Mouse (Mus musculus) stomach, embryonic 16.5 days (tissue): ENCODE results near the gene Csde1. TPM values are rescaled to one million over a fixed set of nuclear protein-coding genes. Genes with fewer than 3 reads are reported as not detected.

ENCODE experiments used
- ATAC-seq: fragments of 200-750 bp; cut with Nextera tagmentation; 2 replicates; pipeline ENCODE4 v1.8.0; 2017; ENCODE audit warnings: moderate number of reproducible peaks, moderate TSS enrichment; ENCODE audit not compliant: insufficient read depth, low FRiP score
- H3K27ac ChIP-seq: fragments of 300-500 bp; sonication (generic); 2 replicates; pipeline ENCODE4 v1.5.1; 2014; ENCODE audit warnings: low read length
- H3K27me3 ChIP-seq: fragments of 300-500 bp; sonication (generic); 2 replicates; pipeline ENCODE4 v1.6.1; 2014; ENCODE audit warnings: low read length, control low read depth, mixed read lengths; ENCODE audit not compliant: control insufficient read depth, insufficient read depth
- H3K36me3 ChIP-seq: fragments of 300-500 bp; sonication (generic); 2 replicates; pipeline ENCODE4 v1.6.1; 2014; ENCODE audit warnings: low read length; ENCODE audit not compliant: control insufficient read depth, insufficient read depth
- H3K4me1 ChIP-seq: fragments of 300-500 bp; sonication (generic); 2 replicates; pipeline ENCODE4 v1.6.1; 2014; ENCODE audit warnings: low read length, control low read depth, mixed read lengths; ENCODE audit not compliant: control insufficient read depth, insufficient read depth
- H3K4me2 ChIP-seq: fragments of 300-500 bp; sonication (generic); 2 replicates; pipeline ENCODE4 v1.6.1; 2014; ENCODE audit warnings: low read depth, low read length, mixed read lengths
- H3K4me3 ChIP-seq: fragments of 300-500 bp; sonication (generic); replicated peaks from 2 replicates; pipeline ENCODE4 v1.5.1; 2014; ENCODE audit warnings: mild to moderate bottlenecking, low read length
- H3K9ac ChIP-seq: fragments of 300-500 bp; sonication (generic); 2 replicates; pipeline ENCODE4 v1.6.1; 2014; ENCODE audit warnings: low read length
- H3K9me3 ChIP-seq: fragments of 300-500 bp; sonication (generic); replicated peaks from 2 replicates; pipeline ENCODE4 v1.6.1; 2016; ENCODE audit warnings: low read length, control low read depth; ENCODE audit not compliant: control insufficient read depth
- WGBS: fragments of 180-500 bp; shearing (Covaris S2); extraction: QIAGEN DNeasy Blood & Tissue Kit; methylation state at CpG from one replicate; pipeline ENCODE4 v1.1.7; 2014; 5-methylcytosine and 5-hydroxymethylcytosine counted together
- polyA plus RNA-seq: library from polyadenylated mRNA; unstranded; fragments of >200 nt; fragmentation: Nextera tagmentation; extraction: Ambion mirVana; gene quantifications from 2 replicates; pipeline ENCODE4 v1.2.1, GENCODE M21; 2015

Gene Csde1
- polyA plus RNA-seq, 1 experiment from 2014 or later = 312 TPM

GRCm38 (mm10) chr3:103040861-103041379, 20.7 kb downstream of the Csde1 start:
- no peak overlapping the region for H3K27ac ChIP-seq
- ATAC-seq = no peak
- no peak overlapping the region for H3K4me3 ChIP-seq
- no peaks in the 10 kb centered on the region for H3K27me3 ChIP-seq
- 86% methylated on average over 1 of the region's 1 CpGs for WGBS
- no peak overlapping the region for H3K9ac ChIP-seq
- peaks cover 14% of the 10 kb centered on the region for H3K36me3 ChIP-seq
- H3K4me1 ChIP-seq = no peaks in the 10 kb centered on the region
- no peak overlapping the region for H3K4me2 ChIP-seq
- no peaks in the 10 kb centered on the region for H3K9me3 ChIP-seq

- Histone ChIP-seq H3K9me3 (no peaks in the 10 kb centered on the region), H3K4me2 (no peak overlapping the region), H3K36me3 (peaks cover 21% of the 10 kb centered on the region), H3K4me1 (no peaks in the 10 kb centered on the region), H3K27me3 (no peaks in the 10 kb centered on the region), H3K27ac (no peak overlapping the region), H3K9ac (no peak overlapping the region), H3K4me3 (no peak overlapping the region)
- no peak for ATAC-seq
- 91% methylated on average over 5 of the region's 5 CpGs for WGBS
Observed at GRCm38 (mm10) chr3:103056016-103056595, 35.9 kb downstream of the Csde1 start.

- Histone ChIP-seq H3K9ac (peak overlapping the region; percentile 63), H3K4me3 (peak overlapping the region; percentile 89), H3K27ac (peak overlapping the region; percentile 68), H3K27me3 (no peaks in the 10 kb centered on the region), H3K4me1 (no peaks in the 10 kb centered on the region), H3K36me3 (peaks cover 23% of the 10 kb centered on the region), H3K4me2 (peak overlapping the region; percentile 62), H3K9me3 (no peaks in the 10 kb centered on the region)
- 3% methylated on average over 10 of the region's 10 CpGs for WGBS
- peak; percentile 25; the same call in 1 of the 2 replicates for ATAC-seq
Observed at GRCm38 (mm10) chr3:103057752-103058151, 37.5 kb downstream of the Csde1 start.

GRCm38 (mm10) chr3:103058207-103059157, 38.3 kb downstream of the Csde1 start, which contains the start of gene Nras:
Gene Nras, plus strand, starts transcription at chr3:103058285.
- ATAC-seq = peak; percentile 98
- no peaks in the 10 kb centered on the region for H3K9me3 ChIP-seq
- no peaks in the 10 kb centered on the region for H3K4me1 ChIP-seq
- peak within 1 kb of the TSS; percentile 62 for H3K4me2 ChIP-seq
- peak within 1 kb of the TSS; percentile 96 for H3K9ac ChIP-seq
- H3K27ac ChIP-seq = peak within 1 kb of the TSS; percentile 98
- H3K36me3 ChIP-seq = peaks cover 30% of the 10 kb centered on the region
- peak within 1 kb of the TSS; percentile 89 for H3K4me3 ChIP-seq
- H3K27me3 ChIP-seq = no peaks in the 10 kb centered on the region
- 1% methylated on average over 46 of the region's 46 CpGs for WGBS

GRCm38 (mm10) chr3:103066927-103067326, 46.7 kb downstream of the Csde1 start:
- Histone ChIP-seq H3K4me1 (no peaks in the 10 kb centered on the region), H3K27me3 (no peaks in the 10 kb centered on the region), H3K4me3 (no peak overlapping the region), H3K27ac (0 out of 2 replicates have a peak overlapping the region, but pooled peaks have one; percentile 1), H3K9me3 (no peaks in the 10 kb centered on the region), H3K9ac (no peak overlapping the region), H3K36me3 (peaks cover 42% of the 10 kb centered on the region), H3K4me2 (no peak overlapping the region)
- ATAC-seq = peak; percentile 40; the same call in 1 of the 2 replicates
- 62% methylated on average over 8 of the region's 8 CpGs for WGBS

GRCm38 (mm10) chr3:103068971-103069370, 48.7 kb downstream of the Csde1 start:
- 90% methylated on average over 6 of the region's 6 CpGs for WGBS
- Histone ChIP-seq H3K36me3 (peaks cover 32% of the 10 kb centered on the region), H3K27ac (no peak overlapping the region), H3K9me3 (no peaks in the 10 kb centered on the region), H3K4me1 (no peaks in the 10 kb centered on the region), H3K4me3 (no peak overlapping the region), H3K27me3 (no peaks in the 10 kb centered on the region), H3K4me2 (no peak overlapping the region), H3K9ac (no peak overlapping the region)
- ATAC-seq = no peak

GRCm38 (mm10) chr3:103073771-103074170, 53.5 kb downstream of the Csde1 start, which contains the start of gene Ampd1:
Gene Ampd1, plus strand, starts transcription at chr3:103074014.
- Histone ChIP-seq H3K27me3 (no peaks in the 10 kb centered on the region), H3K9ac (no peak within 1 kb of the TSS), H3K36me3 (0 out of 2 replicates have a peak, but pooled peaks cover 5% of the 10 kb centered on the region), H3K4me1 (no peaks in the 10 kb centered on the region), H3K27ac (no peak within 1 kb of the TSS), H3K4me2 (no peak within 1 kb of the TSS), H3K9me3 (no peaks in the 10 kb centered on the region), H3K4me3 (no peak within 1 kb of the TSS)
- no peak for ATAC-seq
- 63% methylated on average over 5 of the region's 5 CpGs for WGBS

DNA sequence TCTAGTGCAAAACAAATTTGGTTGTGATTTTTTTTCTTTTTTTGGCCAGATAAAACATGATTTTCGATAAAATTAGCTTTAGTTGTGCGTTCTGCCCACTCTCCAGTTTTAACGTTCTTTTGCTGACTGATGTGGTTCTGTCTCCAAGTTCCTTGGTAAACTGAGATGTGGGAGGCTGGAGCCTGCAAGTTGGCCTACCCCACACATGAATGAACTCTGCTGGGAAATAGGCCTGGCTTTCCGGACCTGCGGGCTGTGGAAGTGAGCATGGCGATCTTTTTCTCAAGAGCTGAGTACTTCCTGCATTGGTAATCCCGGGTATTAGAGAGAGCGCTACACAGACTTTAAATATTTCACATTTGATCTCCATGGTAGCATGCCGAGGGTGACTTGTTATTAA, 55.6 kb downstream of the Csde1 start:
- no peaks in the 10 kb centered on the region for H3K9me3 ChIP-seq
- no peak for ATAC-seq
- WGBS = 81% methylated on average over 9 of the region's 9 CpGs

DNA sequence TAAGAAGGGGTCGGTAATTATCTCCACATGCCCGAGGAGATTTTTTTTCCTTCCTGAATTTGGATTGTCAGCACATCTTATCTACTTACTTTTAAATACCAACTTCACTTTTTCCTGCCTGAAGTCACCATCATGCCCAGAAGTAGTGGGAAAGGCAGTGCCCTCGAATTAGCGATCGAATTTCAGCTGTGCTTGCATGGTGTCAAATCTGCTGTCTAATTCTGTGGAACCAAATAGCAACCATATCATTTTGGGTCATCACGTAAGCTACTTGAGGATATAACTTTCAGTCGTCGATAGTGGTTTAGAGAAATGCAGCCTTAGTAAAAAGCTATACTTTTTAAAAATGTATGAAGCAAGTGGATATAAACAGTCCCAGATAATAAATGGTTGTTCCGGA, 56.2 kb downstream of the Csde1 start:
- ATAC-seq = no peak
- H3K4me3 ChIP-seq = no peak overlapping the region
- H3K36me3 ChIP-seq = no peaks in the 10 kb centered on the region
- 86% methylated on average over 9 of the region's 9 CpGs for WGBS
- no peak overlapping the region for H3K27ac ChIP-seq
- no peaks in the 10 kb centered on the region for H3K9me3 ChIP-seq
- no peak overlapping the region for H3K9ac ChIP-seq
- H3K4me1 ChIP-seq = no peaks in the 10 kb centered on the region
- no peak overlapping the region for H3K4me2 ChIP-seq
- H3K27me3 ChIP-seq = no peaks in the 10 kb centered on the region

More for the DNA sequence above, 55.6 kb downstream of the Csde1 start:
- H3K4me1 ChIP-seq = no peaks in the 10 kb centered on the region
- no peak overlapping the region for H3K27ac ChIP-seq
- H3K4me2 ChIP-seq = no peak overlapping the region
- H3K9ac ChIP-seq = no peak overlapping the region
- no peaks in the 10 kb centered on the region for H3K27me3 ChIP-seq
- no peak overlapping the region for H3K4me3 ChIP-seq
- no peaks in the 10 kb centered on the region for H3K36me3 ChIP-seq
